Mouse (Mus musculus): ENCODE results near the gene Gm6034. TPM values are rescaled to one million over a fixed set of nuclear protein-coding genes. Genes with fewer than 3 reads are reported as not detected.
"Not testable (repeated sequence)": the region's sequence is repeated elsewhere in the genome, so short reads cannot be mapped to it uniquely, and the experiment has no call there.

Gm6034 gene
- total and polyA plus RNA-seq, 3 experiments = 0.42 to 2.1 (median 1.1) TPM

- DNase-seq (ENCODE audit: extremely low read depth); H3K4me1 ChIP-seq (ENCODE audit: control insufficient read depth in 1 of 2, insufficient read depth in 2 of 2); H3K4me2 ChIP-seq (ENCODE audit: insufficient read depth, low read depth, poor library complexity, severe bottlenecking); H3K9me3 ChIP-seq (replicated peaks; ENCODE audit: low read length); dilution Hi-C loops (cut with MboI; ENCODE audit: extremely low pct_ligation_motif_present, extremely low pct_unique_long_range_greater_than_20kb, low sequenced_read_pairs); H3K27me3 ChIP-seq (replicated peaks): not testable (repeated sequence)
- peak overlapping the region; percentile 40 to 80 (median 58) for H3K4me3 ChIP-seq (replicated peaks in 1 of 3; ENCODE audit: low read depth in 2 of 3, low read length in 2 of 3, poor library complexity in 1 of 3)
- peak in 1 of 2 experiments; percentile 17; a peak in 1 of 4 replicates for TF ChIP-seq CTCF (conservative IDR thresholded peaks at IDR 0.05 in 1 of 2, IDR thresholded peaks at IDR 0.05 in 1 of 2; ENCODE audit: low read depth in 2 of 2, low read length in 2 of 2)
- in situ Hi-C loops (cut with MboI; ENCODE audit: low pct_ligation_motif_present, low pct_unique_long_range_greater_than_20kb, low sequenced_read_pairs) = loop anchor here (10.0 kb wide), 1 partner anchor 83 kb away; no protein-coding TSS in a partner anchor
- H3K27ac ChIP-seq (ENCODE audit: insufficient read depth, low read depth) = peak overlapping the region; percentile 74; the same call in 1 of the 2 replicates
- peak overlapping the region; percentile 84 for H3K9ac ChIP-seq (ENCODE audit: insufficient read depth, low read depth)
- H3K79me2 ChIP-seq (replicated peaks; ENCODE audit: control insufficient read depth, extremely low read depth, insufficient read depth, poor library complexity, severe bottlenecking) = peaks cover 12% of the 10 kb centered on the region; the same call in 1 of the 2 replicates
- peaks cover 2 to 16% of the 10 kb centered on the region in 2 experiments for H3K36me3 ChIP-seq (replicated peaks in 1 of 2; ENCODE audit: control insufficient read depth in 1 of 2, insufficient read depth in 1 of 2, low read length in 1 of 2)
Observed at GRCm38 (mm10) chr17:36031583-36032331, 11.0 kb upstream of the Gm6034 start.

- Histone ChIP-seq H3K9ac (ENCODE audit: insufficient read depth, low read depth) (peak within 1 kb of the TSS; percentile 84), H3K36me3 (replicated peaks in 1 of 2; ENCODE audit: control insufficient read depth in 1 of 2, insufficient read depth in 1 of 2, low read length in 1 of 2) (peaks cover 2 to 13% of the 10 kb centered on the region in 2 experiments), H3K27ac (ENCODE audit: insufficient read depth, low read depth) (peak within 1 kb of the TSS; percentile 74), H3K79me2 (replicated peaks; ENCODE audit: control insufficient read depth, extremely low read depth, insufficient read depth, poor library complexity, severe bottlenecking) (peaks cover 12% of the 10 kb centered on the region; the same call in 1 of the 2 replicates), H3K4me3 (replicated peaks in 1 of 3; ENCODE audit: low read depth in 2 of 3, low read length in 2 of 3, poor library complexity in 1 of 3) (peak within 1 kb of the TSS; percentile 53 to 80 (median 58))
- DNase-seq (ENCODE audit: extremely low read depth); H3K4me2 ChIP-seq (ENCODE audit: insufficient read depth, low read depth, poor library complexity, severe bottlenecking); H3K4me1 ChIP-seq (ENCODE audit: control insufficient read depth in 1 of 2, insufficient read depth in 2 of 2); dilution Hi-C loops (cut with MboI; ENCODE audit: extremely low pct_ligation_motif_present, extremely low pct_unique_long_range_greater_than_20kb, low sequenced_read_pairs); H3K9me3 ChIP-seq (replicated peaks; ENCODE audit: low read length); H3K27me3 ChIP-seq (replicated peaks): not testable (repeated sequence)
- in situ Hi-C loops (cut with MboI; ENCODE audit: low pct_ligation_motif_present, low pct_unique_long_range_greater_than_20kb, low sequenced_read_pairs) = loop anchor here (10.0 kb wide), 1 partner anchor 82 kb away; no protein-coding TSS in a partner anchor
- TF ChIP-seq CHD2 (IDR thresholded peaks at IDR 0.05; ENCODE audit: low read length) = peak; percentile 87
- TF ChIP-seq TBP (conservative IDR thresholded peaks at IDR 0.05; ENCODE audit: low read depth, low read length) = 0 out of 2 replicates have a peak, but pooled peaks have one; percentile 53
- peak; percentile 41; the same call in 1 of the 2 replicates for TF ChIP-seq POLR2A (IDR thresholded peaks at IDR 0.05; ENCODE audit: low read depth, low read length)
Observed at GRCm38 (mm10) chr17:36032351-36032875, 10.3 kb upstream of the Gm6034 start, which contains the start of gene H2-T23. H2-T23 (minus strand) TSS chr17:36032855.

DNA sequence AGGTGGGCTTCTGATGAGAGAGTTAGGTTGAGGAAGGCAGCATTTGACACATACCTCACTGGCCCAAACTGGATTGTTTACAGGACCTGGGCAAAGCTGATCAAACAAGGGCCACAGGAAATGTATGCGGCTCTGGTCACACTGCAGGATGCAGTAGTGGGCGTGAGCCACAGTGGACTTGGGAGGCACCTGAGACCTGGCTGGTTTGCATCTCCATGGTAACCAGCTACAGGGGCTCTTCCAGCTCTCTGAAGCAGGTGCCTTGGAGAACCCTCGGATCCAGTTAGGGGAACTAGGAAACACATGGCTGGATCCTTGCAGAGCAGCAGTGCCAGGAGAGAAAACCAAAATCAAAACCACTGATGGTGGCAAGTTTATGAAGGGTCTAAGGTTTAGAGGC lies 8.2 kb upstream of the Gm6034 start:
- H3K9ac ChIP-seq (ENCODE audit: insufficient read depth, low read depth); H3K79me2 ChIP-seq (replicated peaks; ENCODE audit: control insufficient read depth, extremely low read depth, insufficient read depth, poor library complexity, severe bottlenecking); H3K27me3 ChIP-seq (replicated peaks); H3K36me3 ChIP-seq (replicated peaks in 1 of 2; ENCODE audit: control insufficient read depth in 1 of 2, insufficient read depth in 1 of 2, low read length in 1 of 2); H3K9me3 ChIP-seq (replicated peaks; ENCODE audit: low read length); dilution Hi-C loops (cut with MboI; ENCODE audit: extremely low pct_ligation_motif_present, extremely low pct_unique_long_range_greater_than_20kb, low sequenced_read_pairs); H3K4me1 ChIP-seq (ENCODE audit: control insufficient read depth in 1 of 2, insufficient read depth in 2 of 2); DNase-seq (ENCODE audit: extremely low read depth); H3K4me2 ChIP-seq (ENCODE audit: insufficient read depth, low read depth, poor library complexity, severe bottlenecking); H3K4me3 ChIP-seq (replicated peaks in 1 of 3; ENCODE audit: low read depth in 2 of 3, low read length in 2 of 3, poor library complexity in 1 of 3): not testable (repeated sequence)
- peak overlapping the region; percentile 28; the same call in 1 of the 2 replicates for H3K27ac ChIP-seq (ENCODE audit: insufficient read depth, low read depth)
- in situ Hi-C loops (cut with MboI; ENCODE audit: low pct_ligation_motif_present, low pct_unique_long_range_greater_than_20kb, low sequenced_read_pairs) = loop anchor here (10.0 kb wide), 1 partner anchor 80 kb away; no protein-coding TSS in a partner anchor
